Mouse (Mus musculus): ENCODE results near the gene Rps6ka2. TPM values are rescaled to one million over a fixed set of nuclear protein-coding genes. Genes with fewer than 3 reads are reported as not detected.

Rps6ka2 gene
- polyA plus RNA-seq, 1 experiment, result 3.1 TPM

DNA sequence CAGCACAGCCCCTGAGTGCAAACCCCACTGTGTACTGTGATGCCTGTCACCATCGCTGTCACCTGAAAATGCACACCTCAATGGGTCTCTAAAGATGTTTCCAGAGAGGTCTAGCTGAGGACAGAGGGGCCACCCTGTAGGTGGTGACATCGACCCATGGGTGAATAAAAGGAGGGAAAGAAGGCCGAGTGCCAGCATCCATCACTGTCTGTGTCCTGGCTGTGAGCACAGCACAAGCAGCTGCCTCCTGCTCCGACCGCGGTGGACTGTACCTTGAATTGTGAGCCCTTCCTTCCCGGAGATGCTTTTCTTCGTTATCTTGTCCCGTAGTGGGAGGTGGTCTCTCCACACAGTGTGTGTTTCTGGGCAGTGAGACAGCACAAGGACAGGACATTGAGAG is 67.8 kb downstream of the Rps6ka2 start:
- DNase-seq (ENCODE audit: low read depth in 1 of 2, low spot score in 2 of 2), result no peak
- Histone ChIP-seq H3K27ac (ENCODE audit: insufficient read depth, low read length) (no peak overlapping the region), H3K27me3 (ENCODE audit: control insufficient read depth, insufficient read depth, low read length) (no peaks in the 10 kb centered on the region), H3K4me1 (ENCODE audit: control insufficient read depth, insufficient read depth, insufficient read length) (no peaks in the 10 kb centered on the region; the same call in 1 of the 2 replicates), H3K36me3 (ENCODE audit: control insufficient read depth, insufficient read depth, low read length) (no peaks in the 10 kb centered on the region), H3K4me3 (ENCODE audit: extremely low read depth, insufficient read depth, insufficient read length) (no peak overlapping the region)
- 97% methylated on average over 9 of the region's 9 CpGs for WGBS
- TF ChIP-seq CTCF (IDR thresholded peaks at IDR 0.05; ENCODE audit: extremely low read depth, insufficient read depth, insufficient read length, insufficient replicate concordance), result no peak
- TF ChIP-seq POLR2A (IDR thresholded peaks at IDR 0.05; ENCODE audit: low read depth, low read length), result no peak

DNA sequence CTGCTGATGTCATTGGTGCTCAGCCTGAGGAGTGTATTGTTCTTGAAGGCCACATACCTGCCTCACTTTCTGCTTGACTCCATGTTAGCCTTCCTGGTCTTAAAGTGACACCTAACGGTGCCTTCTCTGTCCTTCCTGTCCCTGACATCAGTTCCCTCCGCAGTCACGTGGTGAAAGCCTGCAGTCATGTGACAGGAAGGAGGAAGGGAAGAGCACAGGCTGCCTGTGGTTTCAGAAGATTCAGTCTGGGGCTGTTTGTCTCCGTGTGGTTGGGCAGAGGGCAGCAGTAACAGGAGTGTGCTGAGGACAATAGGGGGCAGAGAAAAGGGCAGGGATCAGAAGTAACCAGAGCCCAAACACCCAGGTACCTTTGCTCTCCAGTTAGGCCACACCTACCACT is 68.9 kb downstream of the Rps6ka2 start:
- H3K4me1 ChIP-seq (ENCODE audit: control insufficient read depth, insufficient read depth, insufficient read length), result no peaks in the 10 kb centered on the region; the same call in 1 of the 2 replicates
- H3K4me3 ChIP-seq (ENCODE audit: extremely low read depth, insufficient read depth, insufficient read length), result no peak overlapping the region
- no peaks in the 10 kb centered on the region for H3K27me3 ChIP-seq (ENCODE audit: control insufficient read depth, insufficient read depth, low read length)
- TF ChIP-seq CTCF (IDR thresholded peaks at IDR 0.05; ENCODE audit: extremely low read depth, insufficient read depth, insufficient read length, insufficient replicate concordance), result no peak
- DNase-seq (ENCODE audit: low read depth in 1 of 2, low spot score in 2 of 2), result no peak
- H3K27ac ChIP-seq (ENCODE audit: insufficient read depth, low read length), result no peak overlapping the region
- no peaks in the 10 kb centered on the region for H3K36me3 ChIP-seq (ENCODE audit: control insufficient read depth, insufficient read depth, low read length)
- 43% methylated on average over 4 of the region's 4 CpGs for WGBS

DNA sequence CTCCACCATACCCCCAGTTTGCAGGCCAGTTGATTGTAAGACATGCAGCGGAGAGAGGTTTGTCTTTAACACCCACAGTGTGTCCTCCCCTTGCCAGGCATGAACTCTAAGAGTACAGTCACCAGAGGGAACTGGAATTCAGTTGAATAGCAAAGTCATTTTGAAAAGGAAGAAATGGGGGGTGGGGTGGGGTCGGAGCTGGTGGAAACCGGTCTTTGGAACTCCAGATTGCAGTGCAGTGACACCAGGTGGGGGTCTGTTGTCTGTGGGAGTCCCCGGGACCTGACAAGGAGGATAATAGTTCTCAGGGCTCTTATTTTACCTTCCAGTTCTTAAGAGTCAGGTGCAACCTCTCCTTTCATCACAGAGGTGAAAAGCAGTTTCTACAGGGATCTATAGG is 70.6 kb downstream of the Rps6ka2 start:
- no peak overlapping the region for H3K27ac ChIP-seq (ENCODE audit: insufficient read depth, low read length)
- 79% methylated on average over 4 of the region's 4 CpGs for WGBS
- no peaks in the 10 kb centered on the region for H3K27me3 ChIP-seq (ENCODE audit: control insufficient read depth, insufficient read depth, low read length)
- no peaks in the 10 kb centered on the region; the same call in 1 of the 2 replicates for H3K4me1 ChIP-seq (ENCODE audit: control insufficient read depth, insufficient read depth, insufficient read length)
- H3K36me3 ChIP-seq (ENCODE audit: control insufficient read depth, insufficient read depth, low read length), result no peaks in the 10 kb centered on the region
- no peak overlapping the region for H3K4me3 ChIP-seq (ENCODE audit: extremely low read depth, insufficient read depth, insufficient read length)
- TF ChIP-seq POLR2A (IDR thresholded peaks at IDR 0.05; ENCODE audit: low read depth, low read length) (no peak), CTCF (IDR thresholded peaks at IDR 0.05; ENCODE audit: extremely low read depth, insufficient read depth, insufficient read length, insufficient replicate concordance) (no peak)
- no peak for DNase-seq (ENCODE audit: low read depth in 1 of 2, low spot score in 2 of 2)

DNA sequence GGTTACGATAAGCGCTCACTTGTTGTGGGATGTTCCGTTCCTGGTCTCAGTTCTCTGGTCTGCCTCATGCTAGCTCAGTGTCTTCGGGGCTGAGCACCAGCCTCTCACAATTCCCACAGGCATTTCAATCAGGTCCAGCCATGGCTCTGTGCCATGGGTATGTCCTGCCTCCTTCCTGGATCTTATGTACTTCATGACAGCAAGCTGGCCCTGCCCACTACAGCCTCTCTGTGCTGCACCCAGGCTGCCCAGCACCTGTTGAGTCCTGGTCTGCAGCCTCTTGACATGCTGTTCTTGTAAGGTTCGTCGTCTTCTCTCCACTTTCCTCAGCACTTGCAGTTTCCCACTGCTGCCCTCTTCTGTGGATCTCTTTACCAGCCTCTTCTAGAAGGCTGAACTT is 75.2 kb downstream of the Rps6ka2 start:
- no peaks in the 10 kb centered on the region for H3K4me1 ChIP-seq (ENCODE audit: control insufficient read depth, insufficient read depth, insufficient read length)
- H3K27ac ChIP-seq (ENCODE audit: insufficient read depth, low read length), result no peak overlapping the region
- H3K36me3 ChIP-seq (ENCODE audit: control insufficient read depth, insufficient read depth, low read length), result no peaks in the 10 kb centered on the region
- no peak overlapping the region for H3K4me3 ChIP-seq (ENCODE audit: extremely low read depth, insufficient read depth, insufficient read length)
- DNase-seq (ENCODE audit: low read depth in 1 of 2, low spot score in 2 of 2), result no peak
- TF ChIP-seq POLR2A (IDR thresholded peaks at IDR 0.05; ENCODE audit: low read depth, low read length), result no peak
- no peak for TF ChIP-seq CTCF (IDR thresholded peaks at IDR 0.05; ENCODE audit: extremely low read depth, insufficient read depth, insufficient read length, insufficient replicate concordance)
- 88% methylated on average over 6 of the region's 6 CpGs for WGBS
- no peaks in the 10 kb centered on the region for H3K27me3 ChIP-seq (ENCODE audit: control insufficient read depth, insufficient read depth, low read length)

DNA sequence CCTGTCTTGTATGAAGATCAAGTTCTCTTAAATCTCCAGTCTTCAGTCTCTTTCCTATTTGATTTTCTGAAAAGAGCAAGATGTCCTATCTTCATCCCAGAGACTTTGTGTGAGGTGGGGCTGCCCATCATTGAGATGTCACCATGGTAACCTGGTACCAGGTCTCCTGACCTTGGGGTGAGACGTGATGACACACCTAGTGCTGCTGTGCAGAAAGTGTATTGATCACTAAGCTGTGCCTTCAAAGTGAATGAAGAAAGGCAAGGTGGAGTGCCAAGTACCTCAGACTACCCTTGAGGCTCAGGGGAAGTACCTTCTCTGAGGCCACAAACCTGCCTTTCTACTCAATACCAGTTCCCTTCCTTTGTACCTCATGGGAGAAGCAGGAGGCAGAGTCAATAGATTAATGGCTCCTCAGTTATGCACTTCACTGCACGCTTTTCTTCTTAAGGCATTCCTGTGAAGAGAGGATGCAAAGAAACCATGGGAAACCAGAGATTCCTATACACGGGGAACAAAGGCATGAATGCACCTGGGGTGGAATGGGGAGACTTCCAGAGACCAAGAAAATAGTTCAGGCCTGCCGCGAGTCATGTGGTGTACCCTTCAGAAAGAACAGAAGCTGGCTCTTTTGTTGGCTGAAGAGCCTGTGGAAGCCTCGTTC is 77.1 kb downstream of the Rps6ka2 start:
- WGBS, result 83% methylated on average over 6 of the region's 6 CpGs
- no peaks in the 10 kb centered on the region for H3K4me1 ChIP-seq (ENCODE audit: control insufficient read depth, insufficient read depth, insufficient read length)
- no peak overlapping the region for H3K27ac ChIP-seq (ENCODE audit: insufficient read depth, low read length)
- H3K36me3 ChIP-seq (ENCODE audit: control insufficient read depth, insufficient read depth, low read length), result no peaks in the 10 kb centered on the region
- H3K4me3 ChIP-seq (ENCODE audit: extremely low read depth, insufficient read depth, insufficient read length), result no peak overlapping the region
- TF ChIP-seq CTCF (IDR thresholded peaks at IDR 0.05; ENCODE audit: extremely low read depth, insufficient read depth, insufficient read length, insufficient replicate concordance), result no peak
- TF ChIP-seq POLR2A (IDR thresholded peaks at IDR 0.05; ENCODE audit: low read depth, low read length), result no peak
- no peaks in the 10 kb centered on the region for H3K27me3 ChIP-seq (ENCODE audit: control insufficient read depth, insufficient read depth, low read length)
- no peak for DNase-seq (ENCODE audit: low read depth in 1 of 2, low spot score in 2 of 2)

DNA sequence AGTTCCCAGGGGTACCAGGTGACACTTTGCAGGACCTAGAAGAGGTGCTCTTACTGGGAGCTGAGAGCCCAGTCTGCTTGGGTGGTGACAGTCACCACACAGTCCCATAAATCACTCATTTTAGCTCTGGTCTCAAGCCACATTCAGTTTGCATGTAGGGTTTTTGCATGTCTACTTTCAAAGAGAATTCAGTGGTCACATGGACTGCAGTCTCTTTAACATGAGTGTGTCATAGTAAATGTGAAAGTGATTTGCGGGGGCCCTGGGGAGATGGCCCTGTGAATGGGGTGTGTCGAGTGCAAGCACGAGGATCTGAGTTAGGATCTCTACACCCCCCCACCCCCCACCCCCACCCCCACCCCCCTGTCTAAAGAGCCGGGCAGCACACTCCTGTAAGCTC is 80.5 kb downstream of the Rps6ka2 start:
- no peaks in the 10 kb centered on the region for H3K27me3 ChIP-seq (ENCODE audit: control insufficient read depth, insufficient read depth, low read length)
- WGBS, result 82% methylated on average over 4 of the region's 4 CpGs
- no peaks in the 10 kb centered on the region for H3K4me1 ChIP-seq (ENCODE audit: control insufficient read depth, insufficient read depth, insufficient read length)
- H3K36me3 ChIP-seq (ENCODE audit: control insufficient read depth, insufficient read depth, low read length), result no peaks in the 10 kb centered on the region
- no peak overlapping the region for H3K4me3 ChIP-seq (ENCODE audit: extremely low read depth, insufficient read depth, insufficient read length)
- no peak for DNase-seq (ENCODE audit: low read depth in 1 of 2, low spot score in 2 of 2)
- no peak overlapping the region for H3K27ac ChIP-seq (ENCODE audit: insufficient read depth, low read length)
- TF ChIP-seq CTCF (IDR thresholded peaks at IDR 0.05; ENCODE audit: extremely low read depth, insufficient read depth, insufficient read length, insufficient replicate concordance), result no peak
- TF ChIP-seq POLR2A (IDR thresholded peaks at IDR 0.05; ENCODE audit: low read depth, low read length), result no peak

DNA sequence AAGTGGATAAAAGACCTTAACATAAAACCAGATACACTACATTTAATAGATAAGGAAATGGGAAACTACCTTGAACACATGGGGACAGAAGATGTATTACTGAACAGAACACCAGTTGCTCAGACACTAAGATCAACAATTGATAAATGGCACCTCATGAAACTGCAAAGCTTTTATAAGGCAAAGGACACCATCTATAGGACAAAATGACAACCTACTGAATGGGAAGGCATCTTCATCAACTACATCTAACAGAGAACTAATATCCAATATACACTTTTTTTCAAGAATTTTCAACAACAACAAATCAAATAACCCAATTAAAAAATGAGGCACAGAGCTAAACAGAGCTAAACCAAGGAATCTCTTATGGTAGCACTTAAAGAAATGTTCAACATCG is 87.3 kb downstream of the Rps6ka2 start:
- Histone ChIP-seq H3K4me1 (ENCODE audit: control insufficient read depth, insufficient read depth, insufficient read length) (no peaks in the 10 kb centered on the region), H3K27ac (ENCODE audit: insufficient read depth, low read length) (no peak overlapping the region), H3K36me3 (ENCODE audit: control insufficient read depth, insufficient read depth, low read length) (no peaks in the 10 kb centered on the region), H3K4me3 (ENCODE audit: extremely low read depth, insufficient read depth, insufficient read length) (no peak overlapping the region), H3K27me3 (ENCODE audit: control insufficient read depth, insufficient read depth, low read length) (no peaks in the 10 kb centered on the region)
- WGBS, result 93% methylated on average over 1 of the region's 1 CpGs
- no peak for DNase-seq (ENCODE audit: low read depth in 1 of 2, low spot score in 2 of 2)
- TF ChIP-seq CTCF (IDR thresholded peaks at IDR 0.05; ENCODE audit: extremely low read depth, insufficient read depth, insufficient read length, insufficient replicate concordance), result no peak
- no peak for TF ChIP-seq POLR2A (IDR thresholded peaks at IDR 0.05; ENCODE audit: low read depth, low read length)

Data from spleen, adult 2 months (tissue).